Mouse (Mus musculus) right cerebral cortex, adult 2 months (tissue): ENCODE results near the gene Elf5.

ENCODE experiments used
- DNase-seq, 2 experiments: peaks; one replicate each; pipeline ENCODE4 v3.0.0; 2021 to 2022; ENCODE audit warnings: low spot score in 2 of 2

The Elf5 gene

GRCm38 (mm10) chr2:103411348-103411747 is at the start of gene Elf5:
Gene Elf5 (plus strand): TSS chr2:103411688.
- no peak for DNase-seq

- no peak for DNase-seq
Observed at GRCm38 (mm10) chr2:103372541-103372940, 38.9 kb upstream of the Elf5 start.

GRCm38 (mm10) chr2:103379502-103380160 is 31.9 kb upstream of the Elf5 start:
- DNase-seq = no peak

- no peak for DNase-seq
Observed at GRCm38 (mm10) chr2:103382174-103382573, 29.3 kb upstream of the Elf5 start.

- DNase-seq = no peak
Observed at GRCm38 (mm10) chr2:103387881-103388280, 23.6 kb upstream of the Elf5 start.

- DNase-seq = no peak
Observed at GRCm38 (mm10) chr2:103388311-103388710, 23.2 kb upstream of the Elf5 start.

- peak; percentile 17 to 32 for DNase-seq
Observed at GRCm38 (mm10) chr2:103390086-103390988, 21.2 kb upstream of the Elf5 start.

GRCm38 (mm10) chr2:103391626-103392025 is 19.9 kb upstream of the Elf5 start:
- no peak for DNase-seq

GRCm38 (mm10) chr2:103398110-103398509 is 13.4 kb upstream of the Elf5 start:
- DNase-seq = no peak

GRCm38 (mm10) chr2:103400691-103401090 is 10.8 kb upstream of the Elf5 start:
- no peak for DNase-seq

GRCm38 (mm10) chr2:103406239-103406638 is 5.2 kb upstream of the Elf5 start:
- DNase-seq = peak; percentile 13 to 21

- no peak for DNase-seq
Observed at GRCm38 (mm10) chr2:103411816-103412215, 328 bp downstream of the Elf5 start.

GRCm38 (mm10) chr2:103413381-103413780 is 1.9 kb downstream of the Elf5 start:
- DNase-seq = no peak

GRCm38 (mm10) chr2:103415774-103416173 is 4.3 kb downstream of the Elf5 start:
- no peak for DNase-seq

GRCm38 (mm10) chr2:103420650-103421507 is 9.4 kb downstream of the Elf5 start:
- no peak for DNase-seq

GRCm38 (mm10) chr2:103423884-103424283 is 12.4 kb downstream of the Elf5 start:
- DNase-seq = no peak

- DNase-seq = peak; percentile 76 to 77
Observed at GRCm38 (mm10) chr2:103424349-103425026, 13.0 kb downstream of the Elf5 start.

- peak; percentile 12 to 15 for DNase-seq
Observed at GRCm38 (mm10) chr2:103425456-103426063, 14.1 kb downstream of the Elf5 start.

GRCm38 (mm10) chr2:103428356-103428755 is 16.9 kb downstream of the Elf5 start:
- no peak for DNase-seq

- DNase-seq = no peak
Observed at GRCm38 (mm10) chr2:103430712-103431111, 19.2 kb downstream of the Elf5 start.

- DNase-seq = no peak
Observed at GRCm38 (mm10) chr2:103432695-103433275, 21.3 kb downstream of the Elf5 start.
